Mouse (Mus musculus) 3134 (cell line): ENCODE results near the gene Mutyh.
"Not testable (repeated sequence)": the region's sequence is repeated elsewhere in the genome, so short reads cannot be mapped to it uniquely, and the experiment has no call there.

Experiments used
- DNase-seq: peaks from one replicate; pipeline ENCODE4 v3.0.0-alpha.2; 2011; ENCODE audit warnings: low spot score; ENCODE audit not compliant: insufficient read length; ENCODE audit errors: extremely low read depth

Mutyh gene

GRCm38 (mm10) chr4:116819968-116820901 lies 12.7 kb downstream of the Mutyh start:
- peak; percentile 24 for DNase-seq

GRCm38 (mm10) chr4:116820902-116821693 lies 13.6 kb downstream of the Mutyh start:
- peak; percentile 83 for DNase-seq

GRCm38 (mm10) chr4:116821694-116822016 lies 14.1 kb downstream of the Mutyh start, which contains the start of gene Hpdl:
Gene Hpdl, minus strand, starts transcription at chr4:116821707.
- DNase-seq: no peak

- DNase-seq: no peak
Measured at GRCm38 (mm10) chr4:116824541-116825004, 17.1 kb downstream of the Mutyh start.

- DNase-seq: peak; percentile 37
Measured at GRCm38 (mm10) chr4:116827819-116828218, 20.3 kb downstream of the Mutyh start.

GRCm38 (mm10) chr4:116829364-116830069 lies 22.0 kb downstream of the Mutyh start:
- no peak for DNase-seq

GRCm38 (mm10) chr4:116830070-116830368 lies 22.5 kb downstream of the Mutyh start:
- no peak for DNase-seq

- DNase-seq: no peak
Measured at GRCm38 (mm10) chr4:116838999-116839398, 31.5 kb downstream of the Mutyh start.

GRCm38 (mm10) chr4:116840096-116840495 lies 32.6 kb downstream of the Mutyh start:
- not testable (repeated sequence) for DNase-seq

GRCm38 (mm10) chr4:116840841-116841240 lies 33.3 kb downstream of the Mutyh start:
- DNase-seq: no peak

- no peak for DNase-seq
Measured at GRCm38 (mm10) chr4:116844324-116844723, 36.8 kb downstream of the Mutyh start.

GRCm38 (mm10) chr4:116849901-116850300 lies 42.4 kb downstream of the Mutyh start:
- no peak for DNase-seq

- no peak for DNase-seq
Measured at GRCm38 (mm10) chr4:116854286-116854685, 46.8 kb downstream of the Mutyh start.

GRCm38 (mm10) chr4:116857203-116857602 lies 49.7 kb downstream of the Mutyh start:
- DNase-seq: no peak

GRCm38 (mm10) chr4:116859711-116860110 lies 52.2 kb downstream of the Mutyh start:
- no peak for DNase-seq

GRCm38 (mm10) chr4:116862023-116862422 lies 54.5 kb downstream of the Mutyh start:
- DNase-seq: no peak
